Mouse (Mus musculus) limb, embryonic 14.5 days (tissue): ENCODE results near the gene Sipa1l2. TPM values are rescaled to one million over a fixed set of nuclear protein-coding genes. Genes with fewer than 3 reads are reported as not detected.

ENCODE experiments used
- ATAC-seq: fragments of 200-750 bp; cut with Nextera tagmentation; 2 replicates; pipeline ENCODE4 v1.8.0; 2017; ENCODE audit warnings: low read depth, moderate number of reproducible peaks, moderate TSS enrichment; ENCODE audit not compliant: low FRiP score
- DNase-seq: peaks from one replicate; pipeline ENCODE4 v3.0.0-alpha.2; 2015; ENCODE audit warnings: low spot score
- H3K27ac ChIP-seq: fragments of 300-500 bp; sonication (generic); replicated peaks from 2 replicates; pipeline ENCODE4 v1.5.1; 2014; ENCODE audit warnings: low read depth, mild to moderate bottlenecking, low read length, moderate library complexity, mixed read lengths
- H3K27me3 ChIP-seq: fragments of 300-500 bp; sonication (generic); 2 replicates; pipeline ENCODE4 v1.6.1; 2014; ENCODE audit warnings: low read length, mixed read lengths; ENCODE audit not compliant: control insufficient read depth, insufficient read depth
- H3K36me3 ChIP-seq: fragments of 300-500 bp; sonication (generic); 2 replicates; pipeline ENCODE4 v1.6.1; 2014; ENCODE audit warnings: mild to moderate bottlenecking, low read length, moderate library complexity, mixed read lengths; ENCODE audit not compliant: control insufficient read depth, insufficient read depth
- H3K4me1 ChIP-seq: fragments of 300-500 bp; sonication (generic); 2 replicates; pipeline ENCODE4 v1.6.1; 2014; ENCODE audit warnings: antibody characterized with exemption, low read length, mixed read lengths; ENCODE audit not compliant: control insufficient read depth, insufficient read depth
- H3K4me2 ChIP-seq: fragments of 300-500 bp; sonication (generic); replicated peaks from 2 replicates; pipeline ENCODE4 v1.6.1; 2014; ENCODE audit warnings: low read depth, mild to moderate bottlenecking, low read length, moderate library complexity; ENCODE audit not compliant: severe bottlenecking
- H3K4me3 ChIP-seq: fragments of 300-500 bp; sonication (generic); replicated peaks from 2 replicates; pipeline ENCODE4 v1.5.1; 2014; ENCODE audit warnings: low read length
- H3K9ac ChIP-seq: fragments of 300-500 bp; sonication (generic); 2 replicates; pipeline ENCODE4 v1.6.1; 2014; ENCODE audit warnings: mild to moderate bottlenecking, low read depth, low read length, moderate library complexity; ENCODE audit not compliant: severe bottlenecking
- H3K9me3 ChIP-seq: fragments of 300-500 bp; sonication (generic); 2 replicates; pipeline ENCODE4 v1.6.1; 2016; ENCODE audit warnings: low read length; ENCODE audit not compliant: control insufficient read depth
- POLR2A ChIP-seq: fragments of 200-500 bp; IDR thresholded peaks from 2 replicates; pipeline ENCODE4 v1.8.0; 2012; ENCODE audit warnings: inconsistent platforms, mild to moderate bottlenecking, moderate library complexity, borderline replicate concordance; ENCODE audit not compliant: insufficient read depth, insufficient read length; ENCODE audit errors: extremely low read depth
- WGBS: fragments of 180-500 bp; shearing (Covaris S2); extraction: QIAGEN DNeasy Blood & Tissue Kit; methylation state at CpG from one replicate; pipeline ENCODE4 v1.1.7; 2014; 5-methylcytosine and 5-hydroxymethylcytosine counted together
- polyA plus RNA-seq, 2 experiments: library from polyadenylated mRNA; depleted of rRNA in 1 of 2; stranded (reverse) in 1 of 2; unstranded in 1 of 2; fragments of >200 nt; fragmentation: Nextera tagmentation in 1 of 2; extraction: Ambion mirVana in 1 of 2; gene quantifications; 2 replicates each; pipeline versions ENCODE4 v1.2.1 to v1.2.3; 2012 to 2014

The Sipa1l2 gene
- polyA plus RNA-seq, 2 experiments: 11.6 to 21.6 TPM

GRCm38 (mm10) chr8:125389756-125390505, 179.7 kb downstream of the Sipa1l2 start:
- H3K4me3 ChIP-seq: no peak overlapping the region
- H3K27ac ChIP-seq: no peak overlapping the region
- no peaks in the 10 kb centered on the region for H3K36me3 ChIP-seq
- no peak overlapping the region for H3K4me2 ChIP-seq
- DNase-seq: peak; percentile 36
- ATAC-seq: no peak
- no peak for TF ChIP-seq POLR2A
- peaks cover 8% of the 10 kb centered on the region for H3K4me1 ChIP-seq
- no peak overlapping the region for H3K9ac ChIP-seq
- H3K9me3 ChIP-seq: no peaks in the 10 kb centered on the region; the same call in 1 of the 2 replicates
- 59% methylated on average over 13 of the region's 13 CpGs for WGBS
- H3K27me3 ChIP-seq: no peaks in the 10 kb centered on the region

- Histone ChIP-seq H3K4me2 (no peak overlapping the region), H3K36me3 (no peaks in the 10 kb centered on the region), H3K27me3 (no peaks in the 10 kb centered on the region), H3K4me3 (no peak overlapping the region), H3K9ac (no peak overlapping the region), H3K9me3 (no peaks in the 10 kb centered on the region; the same call in 1 of the 2 replicates), H3K27ac (no peak overlapping the region), H3K4me1 (peaks cover 8% of the 10 kb centered on the region)
- TF ChIP-seq POLR2A: no peak
- DNase-seq: peak; percentile 60
- no peak; the same call in 1 of the 2 replicates for ATAC-seq
- 54% methylated on average over 5 of the region's 5 CpGs for WGBS
These were observed 180.3 kb downstream of the Sipa1l2 start for GRCm38 (mm10) chr8:125389280-125389679.

GRCm38 (mm10) chr8:125388404-125389180, 181.0 kb downstream of the Sipa1l2 start:
- H3K9ac ChIP-seq: no peak overlapping the region
- H3K36me3 ChIP-seq: no peaks in the 10 kb centered on the region
- WGBS: 46% methylated on average over 13 of the region's 13 CpGs
- no peak for DNase-seq
- no peak overlapping the region for H3K4me2 ChIP-seq
- no peak overlapping the region for H3K27ac ChIP-seq
- TF ChIP-seq POLR2A: no peak
- H3K9me3 ChIP-seq: no peaks in the 10 kb centered on the region; the same call in 1 of the 2 replicates
- peaks cover 8% of the 10 kb centered on the region for H3K4me1 ChIP-seq
- no peak overlapping the region for H3K4me3 ChIP-seq
- H3K27me3 ChIP-seq: no peaks in the 10 kb centered on the region
- ATAC-seq: no peak

- ATAC-seq: peak; percentile 89
- TF ChIP-seq POLR2A: no peak
- Histone ChIP-seq H3K27ac (no peak overlapping the region), H3K36me3 (no peaks in the 10 kb centered on the region), H3K9me3 (no peaks in the 10 kb centered on the region; the same call in 1 of the 2 replicates), H3K4me3 (no peak overlapping the region), H3K9ac (no peak overlapping the region), H3K4me2 (no peak overlapping the region), H3K4me1 (peaks cover 8% of the 10 kb centered on the region), H3K27me3 (no peaks in the 10 kb centered on the region)
- peak; percentile 54 for DNase-seq
- 26% methylated on average over 6 of the region's 6 CpGs for WGBS
These were observed 184.0 kb downstream of the Sipa1l2 start for GRCm38 (mm10) chr8:125385519-125386150.

DNA sequence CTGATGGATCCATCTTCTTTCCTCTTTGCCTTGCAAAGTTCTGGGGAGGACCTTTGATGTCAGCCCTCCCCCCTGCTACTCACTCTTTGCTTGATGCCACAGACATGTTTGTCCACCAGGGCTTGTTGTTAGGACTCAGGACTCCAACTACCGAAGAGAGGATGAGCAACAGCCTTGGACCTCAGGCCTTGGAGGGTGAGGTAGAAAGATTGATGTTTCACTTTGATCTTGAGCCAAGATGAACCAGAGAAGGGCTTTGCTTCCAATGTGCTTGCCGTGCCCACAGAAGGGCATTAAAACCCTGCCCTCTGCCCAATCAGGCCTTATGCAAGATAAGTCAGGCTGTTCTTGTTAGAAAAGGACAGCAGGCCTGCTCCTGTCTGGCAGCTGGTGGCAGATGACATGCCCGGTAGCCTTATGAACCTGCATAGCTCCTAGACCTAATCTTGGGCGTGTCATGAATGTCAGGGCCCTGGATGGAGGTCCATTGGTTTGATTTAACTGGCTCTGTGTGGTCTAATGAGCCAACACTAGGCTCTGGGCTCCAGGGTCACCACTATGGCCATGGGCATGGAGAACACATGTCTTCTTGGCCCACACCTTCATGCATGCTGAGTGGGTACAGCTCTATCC, 184.9 kb downstream of the Sipa1l2 start:
- DNase-seq (no peak), ATAC-seq (no peak)
- Histone ChIP-seq H3K4me1 (peaks cover 3% of the 10 kb centered on the region; the same call in 1 of the 2 replicates), H3K9ac (no peak overlapping the region), H3K27ac (no peak overlapping the region), H3K27me3 (no peaks in the 10 kb centered on the region), H3K36me3 (no peaks in the 10 kb centered on the region), H3K4me2 (no peak overlapping the region), H3K4me3 (no peak overlapping the region), H3K9me3 (no peaks in the 10 kb centered on the region; the same call in 1 of the 2 replicates)
- TF ChIP-seq POLR2A: no peak
- WGBS: 92% methylated on average over 4 of the region's 4 CpGs
